Mouse (Mus musculus) kidney, embryonic 16.5 days (tissue): ENCODE measurements around the gene Rpl26. TPM values are rescaled to one million over a fixed set of nuclear protein-coding genes. Genes with fewer than 3 reads are reported as not detected.
A peak's percentile ranks its signal among the peaks of the same experiment; 100 is the strongest.

Experiments
- ATAC-seq: fragments of 200-750 bp; cut with Nextera tagmentation; 2 replicates; pipeline ENCODE4 v1.8.0; 2017; ENCODE audit warnings: moderate TSS enrichment; ENCODE audit not compliant: low FRiP score, low TSS enrichment
- H3K27ac ChIP-seq: fragments of 300-500 bp; sonication (generic); 2 replicates; pipeline ENCODE4 v1.5.1; 2014; ENCODE audit warnings: low read length
- H3K27me3 ChIP-seq: fragments of 300-500 bp; sonication (generic); 2 replicates; pipeline ENCODE4 v1.6.1; 2014; ENCODE audit warnings: low read length, control low read depth, mixed read lengths; ENCODE audit not compliant: insufficient read depth
- H3K36me3 ChIP-seq: fragments of 300-500 bp; sonication (generic); 2 replicates; pipeline ENCODE4 v1.6.1; 2014; ENCODE audit warnings: low read length, control low read depth, mixed read lengths; ENCODE audit not compliant: insufficient read depth
- H3K4me1 ChIP-seq: fragments of 300-500 bp; sonication (generic); 2 replicates; pipeline ENCODE4 v1.6.1; 2014; ENCODE audit warnings: low read length, control low read depth, mixed read lengths; ENCODE audit not compliant: insufficient read depth
- H3K4me2 ChIP-seq: fragments of 300-500 bp; sonication (generic); replicated peaks from 2 replicates; pipeline ENCODE4 v1.6.1; 2014; ENCODE audit warnings: low read depth, low read length
- H3K4me3 ChIP-seq: fragments of 300-500 bp; sonication (generic); 2 replicates; pipeline ENCODE4 v1.5.1; 2014; ENCODE audit warnings: mild to moderate bottlenecking, low read length
- H3K9ac ChIP-seq: fragments of 300-500 bp; sonication (generic); replicated peaks from 2 replicates; pipeline ENCODE4 v1.6.1; 2014; ENCODE audit warnings: low read length
- H3K9me3 ChIP-seq: fragments of 300-500 bp; sonication (generic); 2 replicates; pipeline ENCODE4 v1.6.1; 2016; ENCODE audit warnings: low read length, control low read depth
- WGBS: fragments of 180-500 bp; shearing (Covaris S2); extraction: QIAGEN DNeasy Blood & Tissue Kit; methylation state at CpG from one replicate; pipeline ENCODE4 v1.1.7; 2014; 5-methylcytosine and 5-hydroxymethylcytosine counted together
- polyA plus RNA-seq: library from polyadenylated mRNA; unstranded; fragments of >200 nt; fragmentation: Nextera tagmentation; extraction: Ambion mirVana; gene quantifications from 2 replicates; pipeline ENCODE4 v1.2.1, GENCODE M21; 2015

Rpl26 gene
- polyA plus RNA-seq, 1 experiment from 2014 or later: 897 TPM

DNA sequence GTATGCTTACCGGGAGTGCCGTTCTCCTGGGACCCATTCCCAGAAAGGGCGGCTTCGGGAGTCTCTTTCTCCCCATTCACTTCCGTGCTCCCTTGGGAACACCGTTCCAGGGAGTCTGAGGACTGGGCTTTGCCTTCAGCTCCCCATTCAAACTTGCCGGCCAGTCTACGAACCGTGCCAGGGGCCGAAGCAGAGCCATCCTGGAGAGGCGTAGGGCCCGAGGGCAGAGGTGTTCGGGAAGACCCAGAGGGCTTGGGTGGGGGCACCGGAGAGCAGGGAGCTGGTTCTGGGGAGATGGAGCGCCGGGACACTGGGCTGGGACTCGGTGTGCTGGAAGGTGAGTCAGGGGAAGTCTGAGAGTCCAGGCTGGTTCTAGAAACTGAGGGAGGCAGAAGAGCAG, 53.0 kb downstream of the Rpl26 start:
- ATAC-seq: no peak
- WGBS: 1% methylated on average over 17 of the region's 17 CpGs
- no peak overlapping the region for H3K27ac ChIP-seq
- peak overlapping the region; percentile 68 for H3K9ac ChIP-seq
- peak overlapping the region; percentile 48 for H3K4me3 ChIP-seq
- H3K4me2 ChIP-seq: peak overlapping the region; percentile 65
- no peaks in the 10 kb centered on the region for H3K36me3 ChIP-seq
- peaks cover 15% of the 10 kb centered on the region for H3K27me3 ChIP-seq
- H3K4me1 ChIP-seq: peaks cover 9% of the 10 kb centered on the region
- H3K9me3 ChIP-seq: no peaks in the 10 kb centered on the region

DNA sequence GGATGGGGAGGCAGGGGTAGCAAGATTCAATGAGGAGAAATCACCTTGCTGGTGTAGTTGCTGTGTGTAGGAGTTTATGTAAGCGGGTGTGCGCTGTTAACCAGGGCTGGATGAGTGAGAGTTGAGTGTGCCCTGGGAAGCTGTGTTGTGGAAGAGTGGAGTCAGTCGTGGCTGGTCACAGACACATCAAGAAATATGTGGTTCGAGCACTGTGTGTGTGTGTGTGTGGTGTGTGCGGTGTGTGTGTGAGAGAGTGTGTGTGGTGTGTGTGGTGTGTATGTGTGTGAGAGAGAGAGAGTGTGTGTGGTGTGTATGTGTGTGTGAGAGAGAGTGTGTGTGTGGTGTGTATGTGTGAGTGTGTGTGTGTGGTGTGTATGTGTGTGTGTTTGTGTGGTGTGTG, 54.1 kb downstream of the Rpl26 start:
- Histone ChIP-seq H3K4me3 (peak overlapping the region; percentile 48), H3K36me3 (no peaks in the 10 kb centered on the region), H3K4me2 (peak overlapping the region; percentile 65), H3K27me3 (peaks cover 15% of the 10 kb centered on the region), H3K4me1 (peaks cover 9% of the 10 kb centered on the region), H3K9ac (no peak overlapping the region), H3K27ac (no peak overlapping the region), H3K9me3 (no peaks in the 10 kb centered on the region)
- 60% methylated on average over 5 of the region's 5 CpGs for WGBS
- ATAC-seq: no peak

DNA sequence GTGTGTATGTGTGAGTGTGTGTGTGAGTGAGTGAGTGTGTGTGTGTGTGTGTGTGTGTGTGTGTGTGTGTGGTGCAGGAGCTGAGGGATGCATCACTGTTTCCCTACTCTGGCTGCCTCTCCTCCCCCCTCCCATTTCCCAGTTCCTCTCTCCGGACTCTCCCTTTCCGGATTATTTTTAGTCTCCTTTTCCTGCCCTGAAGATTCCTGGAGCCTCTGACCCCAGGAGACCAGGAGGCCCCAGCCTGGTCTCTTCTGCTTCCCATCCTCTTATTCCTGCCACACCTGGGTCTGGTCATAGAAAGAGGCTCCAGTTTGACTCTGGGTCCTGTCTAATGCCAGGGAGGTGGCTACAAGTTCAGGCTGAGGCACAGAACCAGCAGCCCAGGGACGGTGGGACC, 54.7 kb downstream of the Rpl26 start:
- Histone ChIP-seq H3K4me1 (peaks cover 9% of the 10 kb centered on the region), H3K4me3 (peak overlapping the region; percentile 48), H3K36me3 (no peaks in the 10 kb centered on the region), H3K27ac (peak overlapping the region; percentile 71), H3K9me3 (no peaks in the 10 kb centered on the region), H3K9ac (peak overlapping the region; percentile 39), H3K4me2 (peak overlapping the region; percentile 65), H3K27me3 (peaks cover 15% of the 10 kb centered on the region)
- 28% methylated on average over 3 of the region's 3 CpGs for WGBS
- ATAC-seq: peak; percentile 44; the same call in 1 of the 2 replicates

Other genes starting within 250 kb of the Rpl26 start
- gene Myh10, start 210.0 kb upstream of the Rpl26 start, polyA plus RNA-seq: 147 and 155 TPM in 2 replicates
- 90.9 and 96.3 TPM in 2 replicates for gene Ndel1, start 29.7 kb upstream of the Rpl26 start, polyA plus RNA-seq
- gene Rnf222, start 13.0 kb upstream of the Rpl26 start, polyA plus RNA-seq: 0.05 and 0.17 TPM in 2 replicates
- gene Odf4, start 25.5 kb downstream of the Rpl26 start, polyA plus RNA-seq: not detected in 2 replicates
- 20.0 and 23.0 TPM in 2 replicates for gene Arhgef15, start 55.9 kb downstream of the Rpl26 start, polyA plus RNA-seq
- 7.6 and 7.9 TPM in 2 replicates for gene Slc25a35, start 66.5 kb downstream of the Rpl26 start, polyA plus RNA-seq
- 62.3 and 63.9 TPM in 2 replicates for gene Rangrf, start 73.6 kb downstream of the Rpl26 start, polyA plus RNA-seq
- 33.9 and 41.9 TPM in 2 replicates for gene Pfas, start 106.9 kb downstream of the Rpl26 start, polyA plus RNA-seq
- 64.1 and 68.0 TPM in 2 replicates for gene Ctc1, start 114.3 kb downstream of the Rpl26 start, polyA plus RNA-seq
- gene Aurkb, start 144.1 kb downstream of the Rpl26 start, polyA plus RNA-seq: 176 and 177 TPM in 2 replicates
- 8.0 and 9.1 TPM in 2 replicates for gene Borcs6, start 158.1 kb downstream of the Rpl26 start, polyA plus RNA-seq
- gene Tmem107, start 169.2 kb downstream of the Rpl26 start, polyA plus RNA-seq: 61.0 and 68.1 TPM in 2 replicates
- 81.5 and 114 TPM in 2 replicates for gene Vamp2, start 186.9 kb downstream of the Rpl26 start, polyA plus RNA-seq
- gene Per1, start 193.6 kb downstream of the Rpl26 start, polyA plus RNA-seq: 11.4 and 15.6 TPM in 2 replicates
- 0.39 and 0.51 TPM in 2 replicates for gene Hes7, start 218.8 kb downstream of the Rpl26 start, polyA plus RNA-seq
- 0.33 and 0.42 TPM in 2 replicates for gene 9130213A22Rik, start 221.0 kb downstream of the Rpl26 start, polyA plus RNA-seq
- gene Aloxe3, start 224.3 kb downstream of the Rpl26 start, polyA plus RNA-seq: 0.32 and 0.76 TPM in 2 replicates